Mouse (Mus musculus): ENCODE results near the gene St8sia1.

The St8sia1 gene

GRCm38 (mm10) chr6:142831243-142831642, 133.0 kb downstream of the St8sia1 start:
- in situ Hi-C loops (cut with MboI; ENCODE audit: low sequenced_read_pairs): no loop called here

- in situ Hi-C loops (cut with MboI; ENCODE audit: low sequenced_read_pairs): no loop called here
Measured at GRCm38 (mm10) chr6:142830221-142830620, 134.0 kb downstream of the St8sia1 start.

- in situ Hi-C loops (cut with MboI; ENCODE audit: low sequenced_read_pairs): no loop called here
Measured at GRCm38 (mm10) chr6:142825449-142825848, 138.8 kb downstream of the St8sia1 start.

GRCm38 (mm10) chr6:142823008-142823787, 141.1 kb downstream of the St8sia1 start:
- in situ Hi-C loops (cut with MboI; ENCODE audit: low sequenced_read_pairs): no loop called here

GRCm38 (mm10) chr6:142818306-142818705, 145.9 kb downstream of the St8sia1 start:
- in situ Hi-C loops (cut with MboI; ENCODE audit: low sequenced_read_pairs): no loop called here

- in situ Hi-C loops (cut with MboI; ENCODE audit: low sequenced_read_pairs): no loop called here
Measured at GRCm38 (mm10) chr6:142815513-142815912, 148.7 kb downstream of the St8sia1 start.

- in situ Hi-C loops (cut with MboI; ENCODE audit: low sequenced_read_pairs): no loop called here
Measured at GRCm38 (mm10) chr6:142814495-142814921, 149.7 kb downstream of the St8sia1 start.

- in situ Hi-C loops (cut with MboI; ENCODE audit: low sequenced_read_pairs): no loop called here
Measured at GRCm38 (mm10) chr6:142814011-142814410, 150.2 kb downstream of the St8sia1 start.

- in situ Hi-C loops (cut with MboI; ENCODE audit: low sequenced_read_pairs): no loop called here
Measured at GRCm38 (mm10) chr6:142812969-142813368, 151.3 kb downstream of the St8sia1 start.

GRCm38 (mm10) chr6:142810239-142810638, 154.0 kb downstream of the St8sia1 start:
- in situ Hi-C loops (cut with MboI; ENCODE audit: low sequenced_read_pairs): no loop called here

- in situ Hi-C loops (cut with MboI; ENCODE audit: low sequenced_read_pairs): no loop called here
Measured at GRCm38 (mm10) chr6:142809373-142810098, 154.7 kb downstream of the St8sia1 start.

GRCm38 (mm10) chr6:142806326-142806725, 157.9 kb downstream of the St8sia1 start:
- in situ Hi-C loops (cut with MboI; ENCODE audit: low sequenced_read_pairs): no loop called here

- in situ Hi-C loops (cut with MboI; ENCODE audit: low sequenced_read_pairs): no loop called here
Measured at GRCm38 (mm10) chr6:142804402-142804801, 159.8 kb downstream of the St8sia1 start, which contains the start of gene Sult6b2. Sult6b2 (minus strand) TSS chr6:142804502.

GRCm38 (mm10) chr6:142802617-142803525, 161.4 kb downstream of the St8sia1 start:
- in situ Hi-C loops (cut with MboI; ENCODE audit: low sequenced_read_pairs): no loop called here

- in situ Hi-C loops (cut with MboI; ENCODE audit: low sequenced_read_pairs): no loop called here
Measured at GRCm38 (mm10) chr6:142801687-142802086, 162.6 kb downstream of the St8sia1 start.

- in situ Hi-C loops (cut with MboI; ENCODE audit: low sequenced_read_pairs): no loop called here
Measured at GRCm38 (mm10) chr6:142799704-142800374, 164.4 kb downstream of the St8sia1 start.

- in situ Hi-C loops (cut with MboI; ENCODE audit: low sequenced_read_pairs): no loop called here
Measured at GRCm38 (mm10) chr6:142798837-142799236, 165.4 kb downstream of the St8sia1 start.

GRCm38 (mm10) chr6:142797996-142798395, 166.3 kb downstream of the St8sia1 start:
- in situ Hi-C loops (cut with MboI; ENCODE audit: low sequenced_read_pairs): no loop called here

- in situ Hi-C loops (cut with MboI; ENCODE audit: low sequenced_read_pairs): no loop called here
Measured at GRCm38 (mm10) chr6:142795655-142796441, 168.4 kb downstream of the St8sia1 start.

GRCm38 (mm10) chr6:142795087-142795486, 169.2 kb downstream of the St8sia1 start:
- in situ Hi-C loops (cut with MboI; ENCODE audit: low sequenced_read_pairs): no loop called here

All from CH12F3 (cell line).